Mouse (Mus musculus): ENCODE data around the gene Lsp1.

DNA sequence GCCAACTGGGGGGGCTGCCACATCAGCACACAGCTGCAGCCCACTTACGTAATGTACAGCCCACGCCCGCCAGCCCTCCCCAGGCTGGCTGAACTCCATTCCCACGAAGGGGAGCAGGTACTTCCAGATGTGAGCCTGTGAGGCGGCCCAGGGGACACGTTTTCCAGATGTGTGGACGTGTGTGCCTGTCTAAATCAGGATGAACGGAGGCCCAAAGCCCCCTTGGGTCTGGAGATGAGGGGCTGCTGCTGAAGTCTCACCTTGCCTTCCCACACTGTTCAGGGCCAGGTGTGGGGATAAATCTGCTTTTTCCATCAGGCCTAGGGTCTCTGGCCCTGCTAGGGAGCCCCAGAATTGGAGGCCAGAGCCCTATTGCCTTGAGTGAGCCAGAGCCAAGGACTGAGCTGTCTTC lies 26.1 kb downstream of the Lsp1 start:
- TF ChIP-seq CTCF (conservative IDR thresholded peaks at IDR 0.05; ENCODE audit: low read length) (no peak), NANOG (IDR thresholded peaks at IDR 0.05; ENCODE audit: borderline replicate concordance, low read length) (no peak)

Measured in E14TG2a.4 (cell line).